Mouse (Mus musculus): ENCODE measurements around the gene Zfp276.
"Not testable (repeated sequence)": the region's sequence is repeated elsewhere in the genome, so short reads cannot be mapped to it uniquely, and the experiment has no call there.

Gene Zfp276

GRCm38 (mm10) chr8:123254099-123254885 is at the start of gene Zfp276, which contains the start of gene Vps9d1:
TSS of gene Zfp276 (plus strand) at chr8:123254195.
TSS of gene Vps9d1 (minus strand) at chr8:123254348.
- peak; percentile 88 for DNase-seq

- DNase-seq: no peak
These were observed 42.1 kb upstream of the Zfp276 start for GRCm38 (mm10) chr8:123211876-123212275.

- DNase-seq: peak; percentile 86
These were observed 41.5 kb upstream of the Zfp276 start, which contains the start of the genes Chmp1a and Spata33 for GRCm38 (mm10) chr8:123212321-123213117. TSS of gene Chmp1a (minus strand) at chr8:123212763. TSS of gene Spata33 (plus strand) at chr8:123212832.

- DNase-seq: no peak
These were observed 40.8 kb upstream of the Zfp276 start for GRCm38 (mm10) chr8:123213118-123213772.

- DNase-seq: no peak
These were observed 38.6 kb upstream of the Zfp276 start for GRCm38 (mm10) chr8:123215430-123215829.

GRCm38 (mm10) chr8:123220917-123221316 is 33.1 kb upstream of the Zfp276 start:
- DNase-seq: no peak

GRCm38 (mm10) chr8:123224278-123225266 is 29.4 kb upstream of the Zfp276 start, which contains the start of gene Cdk10:
TSS of gene Cdk10 (plus strand) at chr8:123224842.
- DNase-seq: peak; percentile 89

- DNase-seq: no peak
These were observed 25.6 kb upstream of the Zfp276 start for GRCm38 (mm10) chr8:123228416-123228815.

- not testable (repeated sequence) for DNase-seq
These were observed 23.7 kb upstream of the Zfp276 start for GRCm38 (mm10) chr8:123230326-123230725.

- no peak for DNase-seq
These were observed 22.3 kb upstream of the Zfp276 start for GRCm38 (mm10) chr8:123231742-123232141.

GRCm38 (mm10) chr8:123232553-123232952 is 21.4 kb upstream of the Zfp276 start:
- no peak for DNase-seq

- DNase-seq: no peak
These were observed 20.7 kb upstream of the Zfp276 start for GRCm38 (mm10) chr8:123233300-123233699.

- no peak for DNase-seq
These were observed 20.2 kb upstream of the Zfp276 start for GRCm38 (mm10) chr8:123233760-123234159.

GRCm38 (mm10) chr8:123234918-123235519 is 19.0 kb upstream of the Zfp276 start:
- no peak for DNase-seq

- peak; percentile 97 for DNase-seq
These were observed 18.2 kb upstream of the Zfp276 start, which contains the start of gene Spata2l for GRCm38 (mm10) chr8:123235520-123236497. TSS of gene Spata2l (minus strand) at chr8:123236233.

- DNase-seq: no peak
These were observed 14.6 kb upstream of the Zfp276 start for GRCm38 (mm10) chr8:123239398-123239797.

GRCm38 (mm10) chr8:123242107-123242923 is 11.7 kb upstream of the Zfp276 start:
- DNase-seq: no peak

- DNase-seq: no peak
These were observed 10.9 kb upstream of the Zfp276 start for GRCm38 (mm10) chr8:123243053-123243452.

GRCm38 (mm10) chr8:123244382-123244781 is 9.6 kb upstream of the Zfp276 start:
- no peak for DNase-seq

All from thymus, postnatal 25 days (tissue).